Mouse (Mus musculus) myocyte (in vitro differentiated cells): ENCODE data around the gene Rbm12. TPM values are rescaled to one million over a fixed set of nuclear protein-coding genes. Genes with fewer than 3 reads are reported as not detected.

Experiments
- H3K27me3 ChIP-seq: one replicate; pipeline ENCODE4 v1.6.1; 2011; ENCODE audit not compliant: control insufficient read depth, insufficient read depth, insufficient read length
- H3K36me3 ChIP-seq: one replicate; pipeline ENCODE4 v1.6.1; 2011; ENCODE audit not compliant: control insufficient read depth, insufficient read depth
- H3K4me2 ChIP-seq: one replicate; pipeline ENCODE4 v1.6.1; 2011; ENCODE audit warnings: low read depth, control low read depth
- H3K4me3 ChIP-seq: one replicate; pipeline ENCODE4 v1.5.1; 2011; ENCODE audit warnings: mild to moderate bottlenecking, control low read depth, moderate library complexity
- H3K79me2 ChIP-seq: one replicate; pipeline ENCODE4 v1.6.1; 2011; ENCODE audit not compliant: control insufficient read depth, insufficient read depth
- H3ac ChIP-seq: one replicate; pipeline ENCODE4 v1.6.1; 2011; ENCODE audit not compliant: control insufficient read depth, insufficient read length
- CEBPB ChIP-seq: IDR thresholded peaks from 2 replicates; pipeline ENCODE4 v1.6.1; 2011; ENCODE audit warnings: mild to moderate bottlenecking, moderate library complexity; ENCODE audit not compliant: poor library complexity, insufficient read depth, severe bottlenecking
- E2F4 ChIP-seq: IDR thresholded peaks from one replicate; pipeline ENCODE4 v1.6.1; 2011; ENCODE audit warnings: mild to moderate bottlenecking, control low read depth, moderate library complexity; ENCODE audit not compliant: insufficient read depth
- MAX ChIP-seq: IDR thresholded peaks from one replicate; pipeline ENCODE4 v1.6.1; 2011; ENCODE audit warnings: low read depth, mild to moderate bottlenecking, control low read depth
- MYOD1 ChIP-seq, 3 experiments: IDR thresholded peaks; one replicate each; pipeline ENCODE4 v1.6.1; 2011; ENCODE audit warnings: control low read depth in 2 of 3, low read depth in 2 of 3, mild to moderate bottlenecking in 2 of 3, moderate library complexity in 1 of 3; ENCODE audit not compliant: insufficient read length in 2 of 3, control insufficient read depth in 1 of 3
- MYOG ChIP-seq, 3 experiments: IDR thresholded peaks; one replicate each; pipeline ENCODE4 v1.6.1; 2011; ENCODE audit warnings: control low read depth in 2 of 3, low read depth in 2 of 3, mild to moderate bottlenecking in 2 of 3; ENCODE audit not compliant: insufficient read length in 2 of 3, control insufficient read depth in 1 of 3, insufficient read depth in 1 of 3
- POLR2A ChIP-seq: IDR thresholded peaks from one replicate; pipeline ENCODE4 v1.6.1; 2011; ENCODE audit warnings: low read depth, mild to moderate bottlenecking, control low read depth, moderate library complexity; ENCODE audit not compliant: insufficient read length
- POLR2AphosphoS2 ChIP-seq: IDR thresholded peaks from one replicate; pipeline ENCODE4 v1.6.1; 2011; ENCODE audit warnings: low read depth, control low read depth; ENCODE audit not compliant: insufficient read length
- REST ChIP-seq: IDR thresholded peaks from one replicate; pipeline ENCODE4 v1.6.1; 2011; ENCODE audit warnings: mild to moderate bottlenecking, control low read depth, moderate library complexity; ENCODE audit not compliant: insufficient read depth, insufficient read length
- SRF ChIP-seq: IDR thresholded peaks from one replicate; pipeline ENCODE4 v1.6.1; 2011; ENCODE audit warnings: low read depth; ENCODE audit not compliant: control insufficient read depth, insufficient read length
- TCF3 ChIP-seq: IDR thresholded peaks from one replicate; pipeline ENCODE4 v1.6.1; 2011; ENCODE audit warnings: low read depth, control low read depth; ENCODE audit not compliant: insufficient read length
- USF1 ChIP-seq: IDR thresholded peaks from one replicate; pipeline ENCODE4 v1.6.1; 2011; ENCODE audit warnings: low read depth, mild to moderate bottlenecking, control low read depth, moderate library complexity
- polyA plus RNA-seq: library from polyadenylated mRNA; unstranded; fragments of >200 nt; fragmentation: generic; extraction: Trizol; gene quantifications from one replicate; pipeline ENCODE4 v1.2.1, GENCODE M21; 2012; ENCODE audit warnings: missing spikeins

The Rbm12 gene
- 4.0 TPM for polyA plus RNA-seq

- Histone ChIP-seq H3K4me2 (peak within 1 kb of the TSS; percentile 76), H3K27me3 (no peaks in the 10 kb centered on the region), H3ac (peak within 1 kb of the TSS; percentile 42), H3K79me2 (peaks cover 50% of the 10 kb centered on the region), H3K4me3 (peak within 1 kb of the TSS; percentile 92), H3K36me3 (no peaks in the 10 kb centered on the region)
- peak; percentile 91 for TF ChIP-seq POLR2AphosphoS2
- no peak for TF ChIP-seq TCF3
- no peak for TF ChIP-seq REST
- TF ChIP-seq E2F4 = no peak
- no peak for TF ChIP-seq MYOG (IDR thresholded peaks at IDR 0.05; ENCODE audit: control insufficient read depth in 1 of 3, insufficient read depth in 1 of 3, insufficient read length in 2 of 3, low read depth in 2 of 3)
- no peak for TF ChIP-seq USF1
- peak; percentile 88 for TF ChIP-seq POLR2A
- TF ChIP-seq SRF = no peak
These were observed at the start of gene Rbm12, which contains the start of gene Cpne1 for GRCm38 (mm10) chr2:156111358-156112079. TSS of gene Rbm12 (minus strand) at chr2:156111978. TSS of gene Cpne1 (minus strand) at chr2:156111965.

- Histone ChIP-seq H3K4me3 (no peak overlapping the region), H3ac (no peak overlapping the region), H3K4me2 (no peak overlapping the region), H3K27me3 (no peaks in the 10 kb centered on the region), H3K79me2 (peaks cover 65% of the 10 kb centered on the region), H3K36me3 (peaks cover 93% of the 10 kb centered on the region)
- TF ChIP-seq POLR2AphosphoS2 (no peak), SRF (no peak), POLR2A (no peak), TCF3 (no peak), MYOD1 (IDR thresholded peaks at IDR 0.05; ENCODE audit: control insufficient read depth in 1 of 3, insufficient read length in 2 of 3, low read depth in 2 of 3) (no peak), CEBPB (no peak)
These were observed 39.8 kb upstream of the Rbm12 start for GRCm38 (mm10) chr2:156151538-156151937.

DNA sequence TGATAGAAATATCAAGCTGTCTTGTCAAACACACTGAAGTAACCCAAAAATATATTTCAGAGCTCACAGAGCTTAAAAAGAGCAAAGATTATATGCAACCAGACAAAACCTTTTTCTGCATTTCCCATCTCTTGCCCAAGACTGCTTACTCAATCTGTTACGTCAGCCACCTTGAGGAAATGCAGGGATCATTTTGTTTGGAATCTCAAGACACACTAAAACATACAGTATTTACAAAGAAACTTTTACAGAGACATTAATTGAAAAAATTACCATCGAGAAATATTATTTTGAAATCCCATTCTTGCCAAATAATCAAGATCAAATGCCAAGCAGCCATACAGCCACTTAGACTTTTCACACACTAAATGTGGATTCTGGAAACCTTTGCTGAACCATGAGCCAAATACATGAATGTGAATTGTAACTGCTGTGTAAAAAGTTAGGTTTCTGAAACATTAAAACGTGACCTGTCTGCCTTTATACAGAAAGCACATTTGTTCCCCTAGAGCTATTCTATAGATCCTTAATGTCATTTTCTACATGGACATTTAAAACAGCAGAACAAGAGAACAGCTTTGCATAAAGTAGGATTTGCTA lies 35.6 kb upstream of the Rbm12 start:
- H3K4me2 ChIP-seq = no peak overlapping the region
- H3K79me2 ChIP-seq = peaks cover 40% of the 10 kb centered on the region
- no peak overlapping the region for H3K4me3 ChIP-seq
- H3K27me3 ChIP-seq = no peaks in the 10 kb centered on the region
- no peak overlapping the region for H3ac ChIP-seq
- peaks cover 67% of the 10 kb centered on the region for H3K36me3 ChIP-seq
- TF ChIP-seq USF1 (no peak), CEBPB (no peak), REST (no peak), MYOD1 (IDR thresholded peaks at IDR 0.05; ENCODE audit: control insufficient read depth in 1 of 3, insufficient read length in 2 of 3, low read depth in 2 of 3) (no peak), MYOG (IDR thresholded peaks at IDR 0.05; ENCODE audit: control insufficient read depth in 1 of 3, insufficient read depth in 1 of 3, insufficient read length in 2 of 3, low read depth in 2 of 3) (no peak)

DNA sequence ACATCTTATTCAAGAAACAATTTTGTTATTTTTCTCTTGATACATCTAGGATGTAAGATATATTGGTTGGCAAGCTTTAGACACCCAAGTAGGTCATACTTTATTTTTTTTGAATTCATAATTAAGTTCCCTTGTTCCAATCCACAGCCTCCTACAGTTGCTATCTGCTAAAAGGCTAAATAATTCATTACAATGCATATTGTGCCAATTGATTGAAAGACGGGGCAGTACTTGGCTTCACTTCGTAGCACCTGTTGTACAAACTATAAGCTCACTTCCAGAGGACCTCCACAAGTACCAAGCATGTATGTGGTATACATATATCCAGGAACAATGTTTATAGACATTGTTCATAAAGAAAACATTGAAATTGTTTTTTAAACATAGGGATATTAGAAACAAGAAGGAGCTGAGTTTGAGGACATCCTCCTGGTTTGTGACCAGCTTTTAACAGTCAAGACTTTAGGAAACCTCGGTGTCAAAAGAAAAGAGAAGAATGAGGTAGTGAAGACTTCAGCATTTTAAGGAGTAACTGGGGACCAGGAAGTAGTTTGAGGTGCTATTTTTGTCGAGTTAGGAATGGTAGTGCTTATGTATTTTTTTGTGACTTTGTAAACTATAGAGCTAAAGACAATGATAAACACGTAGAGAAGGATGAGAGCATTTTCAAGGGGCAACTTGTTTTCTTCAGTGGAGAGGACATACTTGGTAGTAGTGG lies 34.7 kb upstream of the Rbm12 start:
- Histone ChIP-seq H3ac (no peak overlapping the region), H3K79me2 (peaks cover 30% of the 10 kb centered on the region), H3K4me3 (no peak overlapping the region), H3K27me3 (no peaks in the 10 kb centered on the region), H3K4me2 (no peak overlapping the region), H3K36me3 (peaks cover 58% of the 10 kb centered on the region)
- TF ChIP-seq TCF3 = no peak
- no peak for TF ChIP-seq SRF
- no peak for TF ChIP-seq MAX
- TF ChIP-seq REST = no peak
- no peak for TF ChIP-seq MYOG (IDR thresholded peaks at IDR 0.05; ENCODE audit: control insufficient read depth in 1 of 3, insufficient read depth in 1 of 3, insufficient read length in 2 of 3, low read depth in 2 of 3)
- peak; percentile 63 for TF ChIP-seq POLR2AphosphoS2
- no peak for TF ChIP-seq USF1

DNA sequence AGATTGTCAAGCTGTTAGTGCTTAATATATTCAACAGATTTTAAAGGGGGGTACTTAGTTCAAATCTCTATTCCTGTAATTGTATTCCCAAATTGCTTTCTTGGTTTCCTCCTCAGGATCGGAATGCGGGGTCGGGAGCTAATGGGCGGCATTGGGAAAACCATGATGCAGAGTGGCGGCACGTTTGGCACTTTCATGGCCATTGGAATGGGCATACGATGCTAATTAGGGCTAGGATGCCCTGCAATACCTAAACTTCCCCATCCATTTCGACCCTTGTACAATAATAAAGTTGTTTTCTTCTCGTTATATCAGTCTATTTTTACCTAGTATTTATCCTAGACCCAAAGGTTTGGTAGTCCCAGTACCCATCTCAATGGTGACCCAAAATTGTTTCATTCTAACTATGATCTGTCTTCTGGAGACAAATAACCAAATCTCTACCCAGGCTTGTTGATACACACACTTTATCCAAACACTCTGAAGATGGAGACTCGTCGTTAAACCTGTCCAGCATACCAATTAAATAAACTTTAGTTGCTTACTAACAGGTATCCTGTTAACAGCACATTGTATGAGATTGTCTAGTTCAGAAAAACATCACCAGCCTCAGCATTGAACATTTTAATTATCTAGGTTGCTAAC lies 33.8 kb upstream of the Rbm12 start:
- TF ChIP-seq POLR2AphosphoS2 (peak; percentile 69), REST (no peak)
- Histone ChIP-seq H3K4me3 (peak overlapping the region; percentile 76), H3K27me3 (no peaks in the 10 kb centered on the region), H3ac (no peak overlapping the region), H3K36me3 (peaks cover 49% of the 10 kb centered on the region), H3K79me2 (peaks cover 22% of the 10 kb centered on the region), H3K4me2 (peak overlapping the region; percentile 68)
